Mouse (Mus musculus): ENCODE data around the gene Pak4.
"Not testable (repeated sequence)": the region's sequence is repeated elsewhere in the genome, so short reads cannot be mapped to it uniquely, and the experiment has no call there.

Pak4 gene

DNA sequence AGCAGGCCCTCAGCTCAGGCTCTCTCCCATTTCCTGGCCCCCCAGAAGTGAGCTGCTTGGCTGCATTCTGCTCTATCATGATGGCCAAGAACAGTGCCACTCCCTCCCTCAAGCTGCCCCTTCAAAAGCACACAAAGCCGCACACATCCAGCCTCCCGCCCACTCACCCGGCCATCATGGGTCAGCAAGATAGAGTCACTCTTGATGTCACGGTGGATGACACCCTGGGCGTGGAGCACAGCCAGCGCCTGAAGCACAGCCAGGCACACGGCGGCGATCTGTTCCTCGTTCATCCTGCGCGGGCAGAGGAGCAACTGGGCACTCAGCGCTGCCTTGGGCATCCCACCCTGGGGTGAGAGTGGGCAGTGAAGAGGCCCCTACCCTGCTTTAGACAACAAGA lies 35.6 kb downstream of the Pak4 start:
- no peak for DNase-seq (ENCODE audit: low spot score in 2 of 2)

DNA sequence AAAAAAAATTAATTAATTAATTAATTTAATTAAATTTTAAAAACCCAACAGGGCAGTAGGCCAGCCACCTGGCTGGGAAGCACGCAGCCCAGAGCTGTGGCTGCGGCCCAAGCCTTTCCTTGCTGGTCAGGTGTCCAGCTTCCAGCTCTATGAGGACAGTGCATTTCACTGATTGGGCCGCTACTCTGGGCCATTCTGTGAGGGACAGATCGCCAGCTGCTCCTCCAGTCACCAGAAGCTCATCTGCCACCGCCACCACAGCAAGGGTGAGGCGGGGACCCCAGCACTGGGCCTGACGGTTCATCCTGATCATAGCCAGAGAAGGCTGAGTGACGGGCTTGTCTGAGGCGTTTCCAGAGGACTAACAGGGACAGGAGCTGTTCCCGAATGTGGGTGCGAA lies 36.0 kb downstream of the Pak4 start:
- no peak for DNase-seq (ENCODE audit: low spot score in 2 of 2)

DNA sequence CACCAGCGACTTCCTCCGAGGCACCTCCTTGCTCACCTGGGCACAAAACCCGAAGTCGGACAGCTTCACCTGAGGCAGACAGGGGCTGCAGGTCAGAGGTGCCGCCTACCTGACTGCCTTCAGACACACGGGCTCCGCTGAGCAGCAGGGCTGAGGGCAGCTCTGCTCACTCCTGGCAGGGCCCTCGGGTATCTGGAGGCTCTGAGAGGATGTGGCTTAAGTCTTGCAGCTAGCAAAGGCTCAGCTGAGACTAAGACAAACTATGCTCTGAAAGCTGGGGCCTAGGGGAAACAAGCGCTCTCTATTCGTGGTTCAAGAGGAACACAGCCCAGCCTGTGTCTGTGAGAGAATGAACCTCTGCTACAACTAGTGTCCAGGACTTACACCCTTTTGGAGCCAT lies 37.1 kb downstream of the Pak4 start:
- DNase-seq (ENCODE audit: low spot score in 2 of 2) = no peak

DNA sequence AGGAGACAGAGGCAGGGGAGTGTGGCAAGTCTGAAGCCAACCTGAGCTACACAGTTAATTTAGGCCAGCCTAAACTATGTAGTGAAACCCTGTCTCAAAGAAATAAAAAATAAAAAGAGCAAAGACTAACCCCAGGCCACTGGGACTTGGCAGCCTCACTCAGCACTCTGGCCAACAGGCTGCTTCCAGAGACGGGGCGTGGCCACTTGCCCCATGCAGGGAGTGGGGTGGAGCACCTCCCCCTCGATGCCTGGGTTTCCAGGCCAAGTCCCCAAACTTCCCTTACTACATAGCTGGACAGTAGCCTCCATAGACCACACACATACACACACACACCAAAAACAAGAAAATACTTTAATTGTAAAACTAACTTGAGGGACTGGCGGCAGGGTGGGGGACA lies 39.5 kb downstream of the Pak4 start:
- peak in 1 of 2 experiments; percentile 49 for DNase-seq (ENCODE audit: low spot score in 2 of 2)

DNA sequence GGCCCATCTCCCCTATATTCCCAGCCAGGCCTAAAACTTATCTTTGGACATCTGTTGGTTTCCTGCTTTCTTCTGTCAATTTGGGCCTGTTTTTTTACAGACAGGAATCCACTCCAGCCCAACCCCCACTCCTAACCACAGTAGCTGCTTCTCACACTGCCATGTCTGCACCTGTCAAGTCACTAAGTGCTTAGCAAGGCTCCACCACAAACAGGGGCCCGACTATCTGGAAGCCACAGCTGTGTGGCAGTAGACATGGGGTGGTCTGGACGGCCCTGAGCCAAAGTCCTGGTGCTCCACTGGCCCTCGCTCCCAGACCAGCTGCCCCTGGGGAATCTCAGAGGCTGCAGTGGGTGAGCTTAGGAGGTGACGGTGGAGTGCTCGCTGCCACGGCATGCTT lies 40.3 kb downstream of the Pak4 start:
- no peak for DNase-seq (ENCODE audit: low spot score in 2 of 2)

DNA sequence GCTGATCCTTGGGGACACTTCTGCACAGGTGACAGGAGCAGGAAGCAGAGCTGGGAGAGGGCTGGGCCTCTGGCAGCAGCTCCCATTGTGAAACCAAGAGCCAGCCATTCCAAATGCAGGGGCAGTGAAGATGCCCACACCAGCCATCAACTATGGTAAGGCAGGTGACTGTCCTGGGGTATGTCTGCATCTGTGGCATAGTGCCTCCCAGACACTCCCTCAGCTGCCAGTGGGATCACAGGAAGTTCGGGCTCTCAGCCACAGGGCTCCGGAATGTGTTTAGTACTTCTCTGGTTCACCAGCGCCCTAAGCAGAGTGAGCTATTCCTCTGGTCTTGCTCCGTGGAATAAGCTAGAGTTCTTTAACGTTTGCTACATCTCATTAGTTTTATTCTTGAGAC lies 40.9 kb downstream of the Pak4 start:
- DNase-seq (ENCODE audit: low spot score in 2 of 2) = no peak

DNA sequence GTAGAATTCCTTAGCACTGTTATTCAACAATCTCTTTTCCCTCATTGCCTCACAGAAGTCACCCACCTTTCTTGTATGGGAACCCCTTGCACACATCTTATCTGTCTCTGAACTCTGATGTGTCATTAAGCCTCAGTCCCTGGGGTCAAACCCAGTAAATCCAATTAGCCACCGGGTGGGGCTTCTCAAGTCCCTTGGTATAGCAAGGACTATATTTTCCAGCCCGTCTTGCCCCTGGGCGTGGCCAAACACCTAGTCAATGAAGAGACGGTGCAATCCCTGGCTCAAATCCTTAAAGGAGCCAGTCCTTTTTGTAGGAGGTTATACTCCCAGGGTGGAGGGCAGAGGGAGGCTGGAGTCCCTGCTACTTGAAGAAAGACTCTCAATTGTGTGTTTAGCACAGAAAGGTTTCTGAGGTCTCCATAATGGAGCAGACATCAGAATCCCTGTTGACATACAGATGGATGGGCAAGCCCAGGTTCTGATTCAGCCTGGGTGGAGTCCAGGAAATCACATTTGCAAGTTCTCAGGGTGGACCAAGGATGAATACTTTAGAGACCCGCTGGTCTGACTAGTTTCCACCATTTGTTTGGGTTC lies 41.9 kb downstream of the Pak4 start:
- DNase-seq (ENCODE audit: low spot score in 2 of 2) = no peak

DNA sequence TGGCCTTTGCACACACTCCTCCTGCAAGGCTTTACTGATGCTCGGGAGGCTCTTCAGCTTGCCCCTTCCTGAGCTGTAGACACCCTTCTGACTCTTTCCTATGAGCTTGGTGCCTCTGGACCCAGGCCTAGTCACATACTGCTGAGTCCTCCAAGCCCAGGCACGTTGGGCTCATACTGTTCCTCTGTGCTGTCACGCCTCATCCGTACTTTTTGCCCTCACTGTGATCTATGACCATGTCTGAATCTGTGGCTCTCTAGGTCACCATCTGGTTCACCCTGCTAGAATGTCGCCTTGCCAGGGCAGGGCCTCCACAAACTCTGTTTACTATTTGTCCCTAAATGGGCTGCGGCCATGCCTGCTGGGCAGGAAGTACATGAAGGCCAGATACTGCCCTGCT lies 44.9 kb downstream of the Pak4 start:
- DNase-seq (ENCODE audit: low spot score in 2 of 2) = no peak

DNA sequence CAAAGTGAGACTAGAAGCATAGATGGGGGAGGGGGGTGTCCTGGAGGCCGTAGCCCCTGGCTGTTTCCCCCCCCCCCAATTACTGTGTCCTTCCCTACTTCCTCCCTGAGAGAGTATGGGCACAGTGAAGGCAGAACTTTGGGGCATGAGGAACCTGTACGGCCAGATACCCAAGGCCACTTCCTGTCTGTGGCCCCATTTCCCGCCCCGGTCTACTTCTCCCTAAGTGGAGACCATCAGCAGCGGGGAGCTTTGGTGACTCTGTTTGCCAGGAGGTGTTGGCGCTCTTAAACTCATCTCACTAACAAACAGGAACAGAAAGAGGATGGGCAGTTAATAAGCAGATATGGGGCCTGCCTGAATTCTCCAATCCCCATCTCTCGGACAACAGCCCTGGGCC lies 50.4 kb downstream of the Pak4 start:
- no peak for DNase-seq (ENCODE audit: low spot score in 2 of 2)

DNA sequence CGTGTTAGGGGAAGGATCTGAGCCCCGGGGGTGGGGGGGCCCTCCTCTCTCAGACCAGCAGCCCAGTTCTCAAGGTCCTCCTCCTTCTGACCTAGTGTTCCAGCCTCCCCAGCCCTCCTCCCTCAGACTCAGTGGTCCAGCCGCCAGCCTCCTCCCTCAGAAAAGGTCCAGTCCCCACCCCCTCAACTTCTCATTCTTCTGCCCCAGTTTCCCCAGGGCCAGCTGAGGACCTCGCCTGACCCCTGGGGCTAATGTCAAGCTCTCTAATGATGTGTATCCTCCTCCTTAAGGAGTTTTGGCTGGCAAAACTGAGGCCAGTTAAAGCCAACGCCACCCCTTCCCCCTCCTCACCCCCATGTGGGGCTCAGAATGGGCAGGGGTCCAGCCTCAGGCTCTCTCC lies 50.8 kb downstream of the Pak4 start, which contains the start of gene Nccrp1:
TSS of gene Nccrp1 (minus strand) at position 101 of the 400 bp plus-strand sequence.
- no peak for DNase-seq (ENCODE audit: low spot score in 2 of 2)

DNA sequence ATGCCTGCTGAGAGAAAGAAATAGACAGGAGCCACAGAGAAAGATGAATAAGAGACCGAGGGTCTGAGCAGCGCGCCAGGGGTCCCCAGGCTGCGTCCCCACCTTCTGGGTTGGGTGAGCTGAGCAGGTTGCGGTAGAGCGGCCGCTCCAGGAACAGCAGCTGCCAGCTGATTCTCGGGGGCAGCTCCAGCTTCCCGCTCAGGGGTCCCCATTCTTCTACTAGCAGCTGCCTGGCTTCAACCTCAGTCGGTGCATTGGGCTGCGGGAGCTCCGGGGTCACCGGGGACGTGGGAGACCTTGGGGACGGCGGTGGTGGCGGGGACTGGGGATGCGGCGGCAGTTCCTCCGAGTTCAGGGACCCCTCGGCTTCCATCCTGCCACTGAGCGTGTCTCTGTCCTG lies 51.3 kb downstream of the Pak4 start:
- no peak for DNase-seq (ENCODE audit: low spot score in 2 of 2)

DNA sequence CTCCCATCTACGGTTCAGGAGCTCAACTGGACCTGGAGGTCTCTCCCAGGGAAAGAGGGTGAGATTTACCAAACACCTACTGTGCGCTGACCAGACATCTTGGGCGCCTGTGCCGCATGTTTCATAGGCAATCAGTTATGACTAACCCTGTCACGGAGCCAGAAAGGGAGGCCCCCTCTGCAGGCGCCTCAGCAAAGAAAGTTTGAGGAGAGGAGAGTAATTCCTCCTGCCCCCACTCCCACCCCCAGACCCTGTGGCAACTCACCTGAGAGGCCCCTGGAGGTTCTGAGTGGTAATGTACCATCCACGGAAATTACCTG lies 52.1 kb downstream of the Pak4 start:
- no peak for DNase-seq (ENCODE audit: low spot score in 2 of 2)

DNA sequence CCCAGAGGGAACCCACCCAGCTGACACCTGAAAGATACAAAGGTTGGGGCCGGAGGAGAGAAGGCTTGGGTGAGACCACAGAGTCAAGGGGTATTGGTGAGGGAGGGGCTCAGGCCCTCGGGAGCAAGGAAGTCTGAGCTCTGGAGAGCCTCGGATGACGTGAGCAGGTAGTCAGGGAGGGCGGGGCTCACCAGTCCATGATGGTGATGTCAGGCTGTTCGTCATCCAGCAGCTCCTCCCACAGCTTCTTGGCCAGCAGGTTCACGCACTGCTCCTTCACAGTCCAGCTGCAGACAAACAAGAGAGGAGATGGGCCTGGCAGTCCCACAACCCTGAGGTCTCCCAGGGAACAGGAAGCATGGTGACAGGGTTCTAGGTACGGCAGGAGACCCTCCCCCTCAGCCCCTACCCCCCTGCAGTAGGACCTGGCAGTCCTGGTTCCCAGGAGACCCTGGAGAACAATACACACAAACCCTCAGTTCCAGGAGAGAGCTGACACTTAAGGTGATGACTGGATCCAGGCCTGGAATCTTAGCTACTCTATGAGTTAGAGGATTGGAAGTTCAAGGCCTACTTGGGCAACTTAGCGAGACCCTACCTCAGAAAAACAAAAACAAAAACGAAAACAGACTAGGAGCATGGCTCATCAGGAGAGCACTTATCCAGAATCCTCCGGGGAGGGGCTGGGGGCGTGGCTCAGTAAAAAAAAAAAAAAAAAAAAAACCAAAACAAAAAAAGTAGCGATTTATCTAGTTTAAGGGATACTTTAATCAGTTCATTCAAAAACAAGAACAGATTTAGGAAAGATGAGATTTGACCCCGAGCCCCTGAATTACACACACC lies 52.7 kb downstream of the Pak4 start:
- no peak for DNase-seq (ENCODE audit: low spot score in 2 of 2)

DNA sequence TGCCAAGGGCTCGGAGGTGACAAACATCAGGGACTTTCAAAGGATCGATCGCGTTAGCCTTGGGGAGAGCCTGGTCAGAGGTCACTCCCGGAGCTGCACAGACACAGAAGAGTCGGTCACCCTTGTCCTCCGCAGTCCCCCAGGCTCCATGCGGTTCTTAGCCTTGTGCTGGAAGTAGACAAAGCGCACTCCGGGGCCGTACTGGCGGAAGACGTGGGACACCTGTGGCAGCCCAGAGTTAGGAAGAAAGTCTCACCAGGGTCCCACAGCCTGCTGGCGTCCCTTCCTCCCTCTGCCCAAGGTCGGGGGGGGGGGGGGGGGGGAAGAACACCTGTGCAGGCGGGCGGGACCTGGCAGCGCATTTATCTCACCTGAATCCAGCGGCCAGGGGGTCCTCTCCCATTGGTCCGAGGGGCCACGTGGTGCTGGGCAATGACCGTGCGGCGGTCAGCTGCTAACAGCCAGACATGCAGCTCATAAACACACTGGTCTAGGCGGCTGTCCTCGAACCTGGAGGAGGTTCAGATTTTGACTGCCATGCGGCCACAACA lies 53.9 kb downstream of the Pak4 start:
- no peak for DNase-seq (ENCODE audit: low spot score in 2 of 2)

DNA sequence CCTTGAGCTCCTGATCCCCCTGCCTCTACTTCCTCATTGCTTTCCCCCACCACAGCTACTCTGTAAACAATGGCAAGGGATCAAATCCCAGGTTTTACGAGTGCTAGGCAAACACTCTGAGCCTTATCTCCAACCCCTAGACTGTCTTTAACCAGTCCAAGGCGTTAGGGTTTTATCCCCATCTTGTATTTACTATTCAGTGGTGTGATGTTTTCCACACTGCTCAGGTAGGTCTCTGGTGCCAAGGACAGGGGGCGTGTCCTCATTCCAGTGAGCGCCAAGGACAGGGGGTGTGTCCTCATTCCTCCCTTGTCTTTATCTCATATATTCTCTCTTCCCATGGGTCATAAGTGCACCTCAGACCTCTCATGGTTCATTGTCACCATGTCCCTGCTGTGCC lies 57.5 kb downstream of the Pak4 start, which contains the start of gene Sycn:
TSS of gene Sycn (plus strand) at position 360 of the 400 bp plus-strand sequence.
- DNase-seq (ENCODE audit: low spot score in 2 of 2) = no peak

DNA sequence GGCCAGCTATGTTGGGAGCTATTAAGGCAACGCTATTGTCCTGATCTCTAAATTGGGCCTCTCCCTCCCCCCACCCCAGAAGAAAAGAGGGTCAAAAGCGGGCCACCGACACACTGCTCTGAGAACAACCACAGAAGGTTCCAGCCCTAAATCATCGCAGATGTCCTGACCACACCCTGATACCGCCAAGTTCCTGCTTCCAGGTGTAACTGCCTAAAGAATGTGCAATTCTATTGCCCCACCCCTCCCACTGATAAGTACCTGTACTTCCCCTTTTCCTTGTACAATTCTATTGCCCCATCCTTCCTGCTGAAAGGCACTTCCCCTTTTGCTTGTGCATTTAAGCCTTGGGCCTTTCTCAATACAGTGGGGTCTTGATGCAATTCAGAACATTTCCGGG lies 59.1 kb downstream of the Pak4 start:
- not testable (repeated sequence) for DNase-seq (ENCODE audit: low spot score in 2 of 2)

DNA sequence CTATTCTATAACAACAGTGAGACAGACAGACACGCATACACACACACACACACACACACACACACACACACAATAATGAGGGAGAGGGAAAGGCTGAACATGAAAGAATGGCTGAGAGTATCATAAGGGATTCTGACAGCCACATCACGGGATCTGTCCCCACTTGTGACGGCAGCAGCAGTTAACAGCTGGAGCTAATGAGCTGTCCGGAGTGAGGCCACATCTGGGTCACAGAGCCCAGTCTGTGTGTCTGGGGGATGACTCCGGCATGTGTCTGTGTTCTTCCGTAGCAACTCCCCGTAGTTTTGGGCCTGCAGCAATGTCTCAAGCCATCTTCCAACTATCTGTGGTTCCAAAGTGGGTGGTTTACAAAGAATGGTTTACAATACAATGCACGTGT lies 66.0 kb downstream of the Pak4 start:
- no peak for DNase-seq (ENCODE audit: low spot score in 2 of 2)

DNA sequence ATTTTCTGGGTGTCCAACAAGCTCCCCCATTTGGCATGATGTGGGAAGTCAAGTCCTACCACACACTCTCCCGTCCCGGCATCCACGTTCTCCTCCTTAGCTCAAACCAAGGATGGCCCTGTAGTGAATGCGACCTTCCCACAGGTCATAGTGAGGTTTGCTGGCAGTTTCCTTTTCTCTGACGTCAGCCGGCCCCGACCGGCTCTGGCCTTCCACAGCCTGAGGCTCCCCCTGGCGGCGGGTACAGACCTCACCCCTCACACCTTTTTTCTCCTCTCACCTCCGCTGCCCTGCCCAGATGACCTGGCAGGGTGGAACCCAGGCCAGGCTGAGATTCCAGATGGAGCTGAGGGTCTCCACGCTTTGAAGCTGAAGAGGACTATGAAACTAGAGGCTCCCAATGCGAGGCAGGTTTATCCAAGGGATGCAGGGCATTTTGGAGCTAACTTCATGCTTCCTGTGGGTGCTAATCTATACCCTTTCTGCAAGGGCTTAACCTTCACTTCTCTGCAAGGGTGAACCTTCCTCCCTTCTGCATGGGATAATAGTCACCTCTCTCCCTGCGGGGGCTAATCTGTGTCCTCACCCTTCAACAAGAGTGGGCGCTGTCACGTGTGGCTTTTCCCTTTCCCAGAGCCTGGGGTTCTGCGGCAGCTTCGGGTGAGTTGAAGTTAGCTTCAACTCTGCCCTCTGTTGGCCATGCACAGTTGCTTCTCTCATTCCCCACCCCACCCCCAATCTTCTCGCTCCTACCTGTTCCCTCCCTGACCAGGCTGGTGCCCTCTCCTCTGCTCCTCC lies 69.9 kb downstream of the Pak4 start:
- peak; percentile 65 to 86 for DNase-seq (ENCODE audit: low spot score in 2 of 2)

DNA sequence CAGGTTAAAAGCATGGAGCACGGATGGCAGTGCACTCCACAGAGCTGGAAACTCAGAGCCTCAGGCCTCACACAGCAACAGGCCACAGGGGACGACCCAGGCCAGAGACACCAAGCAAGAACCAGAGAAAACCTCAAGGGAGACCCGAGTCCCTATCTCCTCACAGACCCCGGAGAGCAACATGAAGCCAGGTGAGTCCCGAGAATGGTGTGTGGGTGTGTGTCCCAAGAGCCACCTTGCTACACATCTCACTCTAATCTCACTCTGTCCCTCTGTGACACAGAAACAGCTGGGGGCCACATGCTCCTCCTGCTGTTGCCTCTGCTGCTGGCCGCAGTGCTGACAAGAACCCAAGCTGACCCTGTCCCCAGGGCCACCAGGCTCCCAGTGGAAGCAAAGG lies 75.4 kb downstream of the Pak4 start, which contains the start of gene Ifnl3:
TSS of gene Ifnl3 (plus strand) at position 301 of the 400 bp plus-strand sequence.
- DNase-seq (ENCODE audit: low spot score in 2 of 2) = not testable (repeated sequence)

DNA sequence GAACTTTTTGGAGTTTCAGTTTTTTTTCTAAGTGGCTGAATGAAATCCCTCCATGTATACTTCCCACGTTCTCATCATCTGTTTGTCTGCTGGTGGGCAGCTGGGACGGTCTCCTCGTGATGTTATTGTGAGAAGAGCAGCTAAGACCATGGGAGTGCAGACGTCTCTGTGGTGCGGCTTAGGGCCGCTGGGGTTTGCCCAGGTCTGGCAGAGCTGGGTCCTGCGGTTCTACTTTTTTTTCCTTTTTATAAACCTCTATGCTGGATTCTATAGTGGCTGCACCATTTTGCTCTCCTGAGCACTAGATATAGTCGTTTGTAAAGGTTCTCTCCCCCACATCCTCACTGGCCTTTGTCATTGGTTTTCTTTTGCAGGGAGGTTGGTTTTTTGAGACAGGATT lies 86.5 kb downstream of the Pak4 start:
- no peak for DNase-seq (ENCODE audit: low spot score in 2 of 2)

DNA sequence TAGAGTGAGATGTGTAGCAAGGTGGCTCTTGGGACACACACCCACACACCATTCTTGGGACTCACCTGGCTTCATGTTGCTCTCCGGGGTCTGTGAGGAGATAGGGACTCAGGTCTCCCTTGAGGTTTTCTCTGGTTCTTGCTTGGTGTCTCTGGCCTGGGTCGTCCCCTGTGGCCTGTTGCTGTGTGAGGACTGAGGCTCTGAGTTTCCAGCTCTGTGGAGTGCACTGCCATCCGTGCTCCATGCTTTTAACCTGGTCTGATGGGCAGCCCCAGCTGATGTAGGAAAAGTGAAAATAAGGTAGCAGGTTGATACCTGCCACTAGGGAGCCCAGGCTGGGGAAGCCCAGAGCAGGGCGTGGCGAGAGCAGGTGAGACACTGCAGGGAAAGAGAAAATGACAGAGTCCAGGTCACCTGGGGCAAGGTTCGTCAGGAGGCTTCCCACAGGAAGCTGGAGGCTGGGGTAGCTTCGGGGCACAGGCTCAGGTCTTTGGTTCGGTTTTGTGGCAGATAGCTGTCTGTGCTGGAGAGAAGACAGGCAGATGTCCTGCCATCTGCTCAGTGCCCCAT lies 87.5 kb downstream of the Pak4 start, which contains the start of gene Ifnl2:
TSS of gene Ifnl2 (minus strand) at position 51 of the 570 bp plus-strand sequence.
- DNase-seq (ENCODE audit: low spot score in 2 of 2) = not testable (repeated sequence)

DNA sequence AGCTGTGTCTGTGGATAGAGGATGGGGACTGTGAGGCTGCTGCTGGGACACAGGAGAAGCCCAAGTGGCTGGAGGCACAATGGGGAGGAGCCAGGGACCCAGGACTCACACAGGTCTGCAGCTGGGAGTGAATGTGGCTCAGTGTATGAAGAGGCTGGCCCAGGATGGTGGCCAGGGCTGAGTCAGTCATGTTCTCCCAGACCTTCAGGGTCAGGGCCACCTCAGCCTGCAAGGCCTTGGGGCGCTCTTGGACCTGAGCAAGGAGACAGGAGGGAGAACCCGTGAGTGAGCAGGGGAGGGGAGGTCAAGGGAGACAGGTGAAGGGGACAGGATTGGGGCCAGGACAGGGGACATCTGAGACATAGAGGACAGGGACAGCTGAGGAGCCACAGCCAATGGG lies 88.9 kb downstream of the Pak4 start:
- not testable (repeated sequence) for DNase-seq (ENCODE audit: low spot score in 2 of 2)

All from urinary bladder, postnatal 4 days (tissue).